Mouse (Mus musculus) thymus, adult 2 months (tissue): ENCODE data around the gene Rere.

Source experiments
- CTCF ChIP-seq: fragments of 200-500 bp; IDR thresholded peaks from 2 replicates; pipeline ENCODE4 v1.5.1; 2012; ENCODE audit warnings: mild to moderate bottlenecking, control low read depth, low read length, moderate library complexity, borderline replicate concordance; ENCODE audit not compliant: control insufficient read depth, poor library complexity, insufficient read depth; ENCODE audit errors: extremely low read depth
- POLR2A ChIP-seq: fragments of 200-500 bp; IDR thresholded peaks from 2 replicates; pipeline ENCODE4 v1.6.1; 2012; ENCODE audit warnings: mild to moderate bottlenecking, low read length, control low read depth, moderate library complexity; ENCODE audit not compliant: control insufficient read depth, poor library complexity, insufficient read depth; ENCODE audit errors: extremely low read depth

DNA sequence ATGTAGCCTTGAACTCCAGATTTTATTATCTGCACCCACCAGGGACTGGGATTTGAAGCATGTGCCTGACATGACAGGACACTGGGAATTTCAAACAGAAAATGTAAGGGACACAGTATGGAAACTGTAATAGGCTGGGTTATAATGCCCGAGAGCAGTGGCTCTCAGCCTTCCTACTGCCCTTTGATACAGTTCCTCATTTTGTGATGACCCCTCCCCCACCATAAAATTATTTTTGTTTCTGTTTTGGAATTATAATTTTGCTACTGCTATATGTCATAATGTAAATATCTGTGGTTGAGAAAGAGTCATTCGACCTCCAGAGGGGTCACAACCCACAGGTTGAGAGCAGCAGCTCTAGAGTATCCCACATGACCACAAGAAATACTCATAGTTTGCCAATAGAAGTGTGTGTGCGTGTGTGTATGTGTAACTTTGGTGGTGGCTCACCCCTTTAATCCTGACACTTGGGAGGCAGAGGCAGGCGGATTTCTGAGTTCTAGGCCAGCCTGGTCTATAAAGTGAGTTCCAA, 312.9 kb downstream of the Rere start:
- TF ChIP-seq POLR2A = no peak
- no peak for TF ChIP-seq CTCF
